Comparison of ENCODE assay signal across 10 mouse cellular contexts in genomic region chr14:31413475-31414086, GRCm38 (mm10). TPM values are rescaled to one million over a fixed set of nuclear protein-coding genes. Genes with fewer than 3 reads are reported as not detected.
DNase-seq lines count a peak whose midpoint lies in the region; ATAC-seq lines count a peak whose summit lies in the region.
"Had no signal": no experiment of that assay in that cellular context is flagged by ENCODE, and none has a peak within 500 bp of the region (broad histone marks: within the 10 kb centered on the region; RNA-seq: fewer than 3 reads in every experiment).

No protein-coding gene starts in this region.

- H3K27ac ChIP-seq in heart, embryonic 13.5 days (replicated peaks) = peak overlapping the region; percentile 2; the same call in 1 of the 2 replicates
- H3K27ac ChIP-seq in midbrain, embryonic 12.5 days (replicated peaks) = no peak overlapping the region
- H3K27ac ChIP-seq in midbrain, embryonic 15.5 days = no peak overlapping the region
- H3K27ac ChIP-seq: forebrain, embryonic 15.5 days; hindbrain, embryonic 12.5 days had no signal

- no peak for ATAC-seq in heart, embryonic 13.5 days (ENCODE audit: extremely low read depth, insufficient number of reproducible peaks, low FRiP score, low TSS enrichment)
- peak; percentile 66 for ATAC-seq in midbrain, embryonic 12.5 days (ENCODE audit: low FRiP score, low read depth)
- ATAC-seq in midbrain, embryonic 15.5 days (replicated peaks) = no peak
- ATAC-seq: forebrain, embryonic 15.5 days had no signal

- H3K36me3 ChIP-seq in heart, embryonic 13.5 days = peaks cover 12% of the 10 kb centered on the region
- peaks cover 8% of the 10 kb centered on the region for H3K36me3 ChIP-seq in midbrain, embryonic 12.5 days
- no peaks in the 10 kb centered on the region for H3K36me3 ChIP-seq in midbrain, embryonic 15.5 days (replicated peaks)

- H3K4me2 ChIP-seq in heart, embryonic 13.5 days = no peak overlapping the region
- no peak overlapping the region for H3K4me2 ChIP-seq in midbrain, embryonic 12.5 days (replicated peaks)
- H3K4me2 ChIP-seq in midbrain, embryonic 15.5 days = no peak overlapping the region
- H3K4me2 ChIP-seq: forebrain, embryonic 15.5 days; hindbrain, embryonic 12.5 days had no signal

- peak overlapping the region; percentile 8; the same call in 1 of the 2 replicates for H3K9ac ChIP-seq in heart, embryonic 13.5 days
- no peak overlapping the region for H3K9ac ChIP-seq in midbrain, embryonic 12.5 days (replicated peaks)
- H3K9ac ChIP-seq in midbrain, embryonic 15.5 days = no peak overlapping the region
- H3K9ac ChIP-seq: forebrain, embryonic 15.5 days; hindbrain, embryonic 12.5 days had no signal

- no peaks in the 10 kb centered on the region for H3K27me3 ChIP-seq in heart, embryonic 13.5 days (replicated peaks)
- H3K27me3 ChIP-seq in midbrain, embryonic 12.5 days = no peaks in the 10 kb centered on the region
- H3K27me3 ChIP-seq in midbrain, embryonic 15.5 days (replicated peaks) = no peaks in the 10 kb centered on the region
- H3K27me3 ChIP-seq: forebrain, embryonic 15.5 days; hindbrain, embryonic 12.5 days had no signal

- no peak overlapping the region for H3K4me3 ChIP-seq in heart, embryonic 13.5 days
- H3K4me3 ChIP-seq in midbrain, embryonic 12.5 days = no peak overlapping the region
- no peak overlapping the region for H3K4me3 ChIP-seq in midbrain, embryonic 15.5 days
- H3K4me3 ChIP-seq: forebrain, embryonic 15.5 days; hindbrain, embryonic 12.5 days had no signal

- DNase-seq in heart, postnatal 14 days = no peak
- peak; percentile 51 for DNase-seq in embryo, embryonic 11 days
- DNase-seq in retina, embryonic 14.5 days (ENCODE audit: low spot score) = peak; percentile 48
- no peak for DNase-seq in left cerebral cortex, adult 8-10 months (ENCODE audit: low spot score in 2 of 2)
- DNase-seq in layer of hippocampus, postnatal 25 days (ENCODE audit: extremely low spot score in 1 of 2, low spot score in 1 of 2) = no peak

- peaks cover 88% of the 10 kb centered on the region for H3K4me1 ChIP-seq in heart, embryonic 13.5 days
- H3K4me1 ChIP-seq in midbrain, embryonic 12.5 days = peaks cover 8% of the 10 kb centered on the region
- peaks cover 17% of the 10 kb centered on the region for H3K4me1 ChIP-seq in midbrain, embryonic 15.5 days

- WGBS in heart, embryonic 13.5 days = 55% methylated on average over 6 of the region's 6 CpGs
- WGBS in midbrain, embryonic 12.5 days = 35% methylated on average over 6 of the region's 6 CpGs
- 30% methylated on average over 6 of the region's 6 CpGs for WGBS in midbrain, embryonic 15.5 days

- intact Hi-C loops in heart, postnatal 14 days (cut with DNase I) = no loop called here

- H3K9me3 ChIP-seq in heart, embryonic 13.5 days = no peaks in the 10 kb centered on the region
- no peaks in the 10 kb centered on the region for H3K9me3 ChIP-seq in midbrain, embryonic 12.5 days
- no peaks in the 10 kb centered on the region for H3K9me3 ChIP-seq in midbrain, embryonic 15.5 days
- H3K9me3 ChIP-seq: forebrain, embryonic 15.5 days; hindbrain, embryonic 12.5 days had no signal

RNA-seq across cellular contexts. Expression of gene Sh3bp5, which starts 22.3 kb away (rescaled TPM):
- polyA plus RNA-seq in heart, embryonic 13.5 days (2015; fragmentation: Nextera tagmentation; extraction: Ambion mirVana) = 26.7 and 28.2 TPM in 2 replicates
- total RNA-seq in heart, postnatal 14 days (2021) = 10 to 100 TPM; 44.4 to 47.3 TPM
- polyA plus RNA-seq in midbrain, embryonic 12.5 days (2016; fragmentation: Nextera tagmentation; extraction: Ambion mirVana) = 43.3 and 46.8 TPM in 2 replicates
- 151 and 161 TPM in 2 replicates for polyA plus RNA-seq in midbrain, embryonic 15.5 days (2015; fragmentation: Nextera tagmentation; extraction: Ambion mirVana)
- total RNA-seq in left cerebral cortex, adult 8-10 months (2022) = 10 to 100 TPM; 44.6 to 70.2 (median 56.1) TPM
- 100 to 1,000 TPM; 135 to 147 TPM for total RNA-seq in layer of hippocampus, postnatal 25 days (2021)

Comparison
In these comparisons a context has a peak if more than half of its experiments do, and no peak if none do; other contexts are left out.
1. DNase-seq: peak in embryo, embryonic 11 days (single experiment) and retina, embryonic 14.5 days (single experiment); none in heart, postnatal 14 days (0 of 2), left cerebral cortex, adult 8-10 months (0 of 2) and layer of hippocampus, postnatal 25 days (0 of 2).